27 mouse cellular contexts compared by ENCODE assay signal in the genomic region with DNA sequence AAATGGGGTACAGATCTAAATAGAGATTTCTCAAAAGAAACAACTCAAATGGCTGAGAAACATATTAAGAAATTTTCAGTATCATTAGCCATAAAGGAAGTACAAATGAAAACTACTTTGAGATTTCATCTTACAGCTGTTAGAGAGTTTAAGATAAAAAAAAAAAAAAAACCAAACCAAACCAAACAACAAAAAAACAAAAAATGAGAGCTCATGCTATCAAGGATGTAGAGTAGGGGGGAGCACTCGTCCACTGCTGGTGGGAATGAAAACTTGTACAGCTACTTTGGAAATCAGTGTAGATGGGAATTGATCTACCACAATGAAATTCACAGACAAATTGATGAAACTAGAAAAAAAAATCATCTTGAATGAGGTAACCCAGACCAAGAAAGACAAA.
"Had no signal": no experiment of that assay in that cellular context is flagged by ENCODE, and none has a peak within 500 bp of the region (broad histone marks: within the 10 kb centered on the region; RNA-seq: fewer than 3 reads in every experiment).

No protein-coding gene starts in this region.

- DNase-seq: left cerebral cortex, postnatal 4 days; liver; liver, embryonic 13.5 days; liver, postnatal 0 days; lung, adult 18-20 months; lung, adult 2 months; lung, embryonic 14.5 days; lung, postnatal 10 days; lung, postnatal 14 days; lung, postnatal 36 days; lung, postnatal 4 days; midbrain, embryonic 14.5 days had no signal

- H3K4me3 ChIP-seq: limb, embryonic 10.5 days; limb, embryonic 12.5 days; limb, embryonic 13.5 days; limb, embryonic 15.5 days; liver, embryonic 12.5 days; liver, embryonic 13.5 days; liver, embryonic 15.5 days; lung, embryonic 15.5 days; megakaryocyte, embryonic 14.5 days; midbrain, embryonic 10.5 days; midbrain, embryonic 12.5 days; midbrain, embryonic 13.5 days; midbrain, embryonic 15.5 days; myocyte had no signal

- H3K27me3 ChIP-seq: limb, embryonic 12.5 days; limb, embryonic 13.5 days; limb, embryonic 15.5 days; liver, embryonic 12.5 days; liver, embryonic 13.5 days; liver, embryonic 15.5 days; lung, embryonic 15.5 days; midbrain, embryonic 12.5 days; midbrain, embryonic 13.5 days; midbrain, embryonic 15.5 days had no signal

- H3K4me1 ChIP-seq: limb, embryonic 10.5 days; limb, embryonic 12.5 days; limb, embryonic 13.5 days; limb, embryonic 15.5 days; liver, embryonic 12.5 days; liver, embryonic 13.5 days; liver, embryonic 15.5 days; midbrain, embryonic 10.5 days; midbrain, embryonic 12.5 days; midbrain, embryonic 13.5 days; midbrain, embryonic 15.5 days had no signal

- H3K9ac ChIP-seq: limb, embryonic 12.5 days; limb, embryonic 13.5 days; limb, embryonic 15.5 days; liver, embryonic 12.5 days; liver, embryonic 13.5 days; liver, embryonic 14.5 days; liver, embryonic 15.5 days; liver, postnatal 0 days; lung, embryonic 14.5 days; lung, embryonic 15.5 days; midbrain, embryonic 12.5 days; midbrain, embryonic 13.5 days; midbrain, embryonic 15.5 days had no signal

- H3K27ac ChIP-seq: limb, embryonic 10.5 days; limb, embryonic 12.5 days; limb, embryonic 13.5 days; limb, embryonic 15.5 days; liver, embryonic 12.5 days; liver, embryonic 13.5 days; liver, embryonic 14.5 days; liver, embryonic 15.5 days; lung, embryonic 15.5 days; macrophage; midbrain, embryonic 10.5 days; midbrain, embryonic 12.5 days; midbrain, embryonic 13.5 days; midbrain, embryonic 15.5 days had no signal

- H3K36me3 ChIP-seq: limb, embryonic 10.5 days; limb, embryonic 12.5 days; limb, embryonic 13.5 days; limb, embryonic 15.5 days; liver, embryonic 12.5 days; liver, embryonic 13.5 days; liver, embryonic 15.5 days; lung, embryonic 15.5 days; midbrain, embryonic 10.5 days; midbrain, embryonic 12.5 days; midbrain, embryonic 13.5 days; midbrain, embryonic 15.5 days had no signal

- H3K9me3 ChIP-seq: limb, embryonic 10.5 days; limb, embryonic 12.5 days; limb, embryonic 13.5 days; limb, embryonic 15.5 days; liver, embryonic 12.5 days; liver, embryonic 13.5 days; liver, embryonic 15.5 days; lung, embryonic 15.5 days; midbrain, embryonic 10.5 days; midbrain, embryonic 12.5 days; midbrain, embryonic 13.5 days; midbrain, embryonic 15.5 days had no signal
